Mouse (Mus musculus) heart, adult 2 months (tissue): ENCODE data around the gene Sun1. TPM values are rescaled to one million over a fixed set of nuclear protein-coding genes. Genes with fewer than 3 reads are reported as not detected.

ENCODE experiments used
- DNase-seq, 2 experiments: peaks; one replicate each; pipeline ENCODE4 v3.0.0; 2021
- H3K27ac ChIP-seq: fragments of 200-600 bp; 2 replicates; pipeline ENCODE4 v1.8.1; 2022
- H3K27me3 ChIP-seq: fragments of 200-500 bp; 2 replicates; pipeline ENCODE4 v1.6.1; 2012; ENCODE audit warnings: mild to moderate bottlenecking, low read length, inconsistent platforms, mixed read lengths; ENCODE audit not compliant: control insufficient read depth, insufficient read depth
- H3K36me3 ChIP-seq: fragments of 200-500 bp; 2 replicates; pipeline ENCODE4 v1.6.1; 2012; ENCODE audit warnings: low read length, inconsistent platforms; ENCODE audit not compliant: control insufficient read depth, insufficient read depth
- H3K4me1 ChIP-seq: fragments of 200-500 bp; 2 replicates; pipeline ENCODE4 v1.6.1; 2011; ENCODE audit warnings: low read length; ENCODE audit not compliant: control insufficient read depth, insufficient read depth
- H3K4me3 ChIP-seq: fragments of 200-600 bp; 2 replicates; pipeline ENCODE4 v1.8.1; 2022
- H3K79me2 ChIP-seq: fragments of 200-500 bp; replicated peaks from 2 replicates; pipeline ENCODE4 v1.6.1; 2012; ENCODE audit warnings: mild to moderate bottlenecking, inconsistent platforms, low read length, moderate library complexity, mixed read lengths; ENCODE audit not compliant: control insufficient read depth, insufficient read depth
- H3K9ac ChIP-seq: fragments of 200-500 bp; 2 replicates; pipeline ENCODE4 v1.6.1; 2012; ENCODE audit warnings: low read depth, mild to moderate bottlenecking, control low read depth, inconsistent platforms, low read length, mixed read lengths
- CTCF ChIP-seq: fragments of 200-600 bp; IDR thresholded peaks from 2 replicates; pipeline ENCODE4 v1.8.1; 2022; ENCODE audit warnings: antibody characterized with exemption, mild to moderate bottlenecking, moderate library complexity
- EP300 ChIP-seq: fragments of 200-500 bp; IDR thresholded peaks from 2 replicates; pipeline ENCODE4 v1.6.1; 2011; ENCODE audit warnings: low read depth, low read length, control low read depth; ENCODE audit not compliant: insufficient read depth
- POLR2A ChIP-seq: fragments of 200-500 bp; IDR thresholded peaks from 2 replicates; pipeline ENCODE4 v1.6.1; 2011; ENCODE audit warnings: mild to moderate bottlenecking, low read depth, low read length, control low read depth; ENCODE audit not compliant: insufficient read depth
- WGBS: fragments of 180-500 bp; shearing (Covaris S2); methylation state at CpG from one replicate; pipeline ENCODE4 v1.1.7; 2018; 5-methylcytosine and 5-hydroxymethylcytosine counted together
- intact Hi-C: fragments of 180-260 bp; cut with DNase I; formaldehyde crosslinking; loops from one replicate; pipeline ENCODE4 v1.15.1; 2025
- polyA plus RNA-seq: library from polyadenylated mRNA; depleted of rRNA; stranded (reverse); fragments of >200 nt; gene quantifications from 2 replicates; pipeline ENCODE4 v1.2.3, GENCODE M21; 2012
- total RNA-seq, 2 experiments: library from RNA; stranded (reverse); gene quantifications; 2 replicates each; pipeline ENCODE4 v1.2.3; 2021

Sun1 gene
- total and polyA plus RNA-seq, 3 experiments = 34.1 to 50.3 (median 45.9) TPM

GRCm38 (mm10) chr5:139209685-139210026 lies 9.2 kb downstream of the Sun1 start:
- H3K9ac ChIP-seq = no peak overlapping the region
- H3K27me3 ChIP-seq = no peaks in the 10 kb centered on the region
- H3K4me1 ChIP-seq = peaks cover 1% of the 10 kb centered on the region
- H3K36me3 ChIP-seq = 0 out of 2 replicates have a peak, but pooled peaks cover 4% of the 10 kb centered on the region
- no peak overlapping the region for H3K27ac ChIP-seq
- TF ChIP-seq EP300 = no peak
- TF ChIP-seq POLR2A = no peak
- TF ChIP-seq CTCF = no peak
- 88% methylated on average over 7 of the region's 7 CpGs for WGBS
- intact Hi-C loops = no loop called here
- no peak for DNase-seq
- peaks cover 16% of the 10 kb centered on the region for H3K79me2 ChIP-seq
- no peak overlapping the region for H3K4me3 ChIP-seq

DNA sequence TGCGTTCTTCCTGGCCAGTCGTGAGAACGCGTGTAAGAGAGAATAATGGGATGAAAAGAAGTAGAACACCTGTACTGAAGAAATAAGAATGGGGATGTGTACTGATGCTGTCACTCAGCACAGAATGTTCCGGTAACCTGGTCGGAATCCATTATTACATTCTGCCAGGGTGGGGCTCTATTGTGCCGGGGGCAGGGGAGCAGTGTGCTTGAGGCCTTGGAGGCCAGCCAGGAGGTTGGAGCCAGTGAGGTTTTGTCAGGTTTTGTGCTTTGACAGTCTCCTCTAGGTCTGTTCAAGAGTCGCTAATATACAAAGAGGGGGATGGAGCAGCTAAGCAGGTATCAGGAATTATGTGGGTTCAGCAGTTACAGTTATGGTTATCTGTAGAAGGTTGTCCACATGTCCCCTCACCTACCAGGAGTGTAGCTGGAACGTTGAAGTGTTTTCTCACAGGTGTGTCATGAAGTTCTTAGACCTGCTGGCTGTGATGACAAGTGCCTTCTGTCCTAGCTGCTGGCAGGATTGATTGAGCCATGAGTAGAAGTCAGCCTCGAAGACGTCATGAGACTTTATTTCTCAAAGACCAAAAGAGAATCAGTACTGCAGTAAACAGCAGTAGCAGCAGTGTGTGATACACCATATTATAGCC lies 11.4 kb downstream of the Sun1 start:
- intact Hi-C loops = no loop called here
- no peak for TF ChIP-seq CTCF
- TF ChIP-seq EP300 = no peak
- no peak for TF ChIP-seq POLR2A
- Histone ChIP-seq H3K79me2 (peaks cover 15% of the 10 kb centered on the region), H3K27ac (no peak overlapping the region), H3K36me3 (peaks cover 6% of the 10 kb centered on the region), H3K27me3 (no peaks in the 10 kb centered on the region), H3K9ac (no peak overlapping the region), H3K4me1 (peaks cover 3% of the 10 kb centered on the region), H3K4me3 (no peak overlapping the region)
- DNase-seq = no peak
- 71% methylated on average over 11 of the region's 11 CpGs for WGBS

DNA sequence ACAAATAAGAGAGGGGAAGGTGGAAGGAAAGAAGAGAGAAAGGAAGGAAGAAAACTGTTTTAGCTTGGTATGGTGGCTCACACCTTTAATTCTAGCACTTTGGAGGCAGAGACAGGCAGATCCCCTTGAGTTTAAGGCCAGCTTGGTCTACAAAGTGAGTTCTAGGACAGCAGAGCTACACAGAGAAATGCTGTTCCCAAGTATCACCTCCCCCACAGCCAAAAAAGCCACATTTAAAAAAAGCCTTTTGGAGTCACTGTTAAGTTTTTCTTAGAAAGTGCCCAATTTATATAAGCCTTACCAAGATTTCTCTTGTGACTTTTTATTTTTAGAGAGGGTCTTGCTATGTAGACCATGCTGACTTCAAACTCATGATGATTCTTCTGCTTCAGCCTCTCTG lies 13.9 kb downstream of the Sun1 start:
- Histone ChIP-seq H3K4me1 (peaks cover 3% of the 10 kb centered on the region), H3K9ac (no peak overlapping the region), H3K4me3 (no peak overlapping the region), H3K36me3 (peaks cover 6% of the 10 kb centered on the region), H3K27me3 (no peaks in the 10 kb centered on the region), H3K27ac (no peak overlapping the region), H3K79me2 (peaks cover 10% of the 10 kb centered on the region)
- TF ChIP-seq CTCF (no peak), POLR2A (no peak), EP300 (no peak)
- intact Hi-C loops = no loop called here
- no peak for DNase-seq

DNA sequence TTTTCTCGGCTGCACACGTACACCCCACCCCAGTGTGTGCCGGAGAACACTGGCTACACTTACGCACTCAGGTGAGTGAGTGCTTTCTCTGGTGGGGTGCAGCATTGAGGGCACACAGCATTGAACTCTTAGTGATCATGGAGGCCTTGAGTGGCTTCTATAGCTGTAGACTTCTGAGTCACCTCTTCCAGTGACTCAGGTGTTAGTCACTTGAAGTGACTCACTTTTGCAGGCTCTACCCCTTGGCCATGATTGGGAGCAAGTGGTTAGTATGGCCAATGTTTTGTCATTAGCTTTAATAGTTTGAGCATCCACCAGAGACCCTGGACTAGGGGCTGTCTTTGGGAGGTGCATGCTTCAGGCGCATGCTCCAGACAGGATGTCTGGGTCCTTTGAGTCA lies 14.7 kb downstream of the Sun1 start:
- Histone ChIP-seq H3K4me3 (no peak overlapping the region), H3K27me3 (no peaks in the 10 kb centered on the region), H3K9ac (no peak overlapping the region), H3K36me3 (peaks cover 6% of the 10 kb centered on the region), H3K4me1 (peaks cover 5% of the 10 kb centered on the region), H3K27ac (no peak overlapping the region), H3K79me2 (peaks cover 10% of the 10 kb centered on the region)
- WGBS = 93% methylated on average over 5 of the region's 5 CpGs
- intact Hi-C loops = no loop called here
- no peak for DNase-seq
- TF ChIP-seq POLR2A = no peak
- no peak for TF ChIP-seq CTCF
- no peak for TF ChIP-seq EP300

- H3K79me2 ChIP-seq = peaks cover 6% of the 10 kb centered on the region; the same call in 1 of the 2 replicates
- intact Hi-C loops = no loop called here
- peaks cover 3% of the 10 kb centered on the region for H3K36me3 ChIP-seq
- TF ChIP-seq EP300 = no peak
- no peak for TF ChIP-seq POLR2A
- TF ChIP-seq CTCF = no peak
- no peak overlapping the region for H3K9ac ChIP-seq
- H3K4me1 ChIP-seq = peaks cover 7% of the 10 kb centered on the region
- no peak overlapping the region for H3K4me3 ChIP-seq
- no peaks in the 10 kb centered on the region for H3K27me3 ChIP-seq
- WGBS = 60% methylated on average over 2 of the region's 2 CpGs
- no peak for DNase-seq
- H3K27ac ChIP-seq = no peak overlapping the region; the same call in 1 of the 2 replicates
These were observed 15.7 kb downstream of the Sun1 start for GRCm38 (mm10) chr5:139216121-139216520.

- Histone ChIP-seq H3K27ac (no peak overlapping the region), H3K4me3 (no peak overlapping the region), H3K79me2 (peaks cover 5% of the 10 kb centered on the region; the same call in 1 of the 2 replicates), H3K27me3 (no peaks in the 10 kb centered on the region), H3K4me1 (peaks cover 7% of the 10 kb centered on the region), H3K9ac (no peak overlapping the region), H3K36me3 (peaks cover 7% of the 10 kb centered on the region)
- intact Hi-C loops = no loop called here
- no peak for DNase-seq
- WGBS = 90% methylated on average over 3 of the region's 3 CpGs
- TF ChIP-seq POLR2A = no peak
- TF ChIP-seq EP300 = no peak
- no peak for TF ChIP-seq CTCF
These were observed 16.3 kb downstream of the Sun1 start for GRCm38 (mm10) chr5:139216774-139217173.
